Comparison of ENCODE assay signal across 26 mouse cellular contexts in genomic region chr9:43796031-43796430, GRCm38 (mm10). TPM values are rescaled to one million over a fixed set of nuclear protein-coding genes. Genes with fewer than 3 reads are reported as not detected.
DNase-seq lines count a peak whose midpoint lies in the region; ATAC-seq and TF ChIP-seq lines count a peak whose summit lies in the region.
"Had no signal": no experiment of that assay in that cellular context is flagged by ENCODE, and none has a peak within 500 bp of the region (broad histone marks: within the 10 kb centered on the region; RNA-seq: fewer than 3 reads in every experiment).

No protein-coding gene starts in this region.

- 87% methylated on average over 3 of the region's 3 CpGs for WGBS in limb, embryonic 15.5 days
- 96% methylated on average over 3 of the region's 3 CpGs for WGBS in limb, embryonic 10.5 days

- 0 out of 2 replicates have a peak overlapping the region, but pooled peaks have one; percentile 22 for H3K27ac ChIP-seq in limb, embryonic 15.5 days
- H3K27ac ChIP-seq in limb, embryonic 10.5 days, result no peak overlapping the region
- H3K27ac ChIP-seq: embryonic facial prominence, embryonic 13.5 days; forebrain, embryonic 10.5 days; heart, embryonic 10.5 days; hindbrain, embryonic 10.5 days; hindbrain, embryonic 15.5 days; limb, embryonic 12.5 days; macrophage; midbrain, embryonic 13.5 days had no signal

- no peak overlapping the region for H3K4me2 ChIP-seq in limb, embryonic 15.5 days
- H3K4me2 ChIP-seq: embryonic facial prominence, embryonic 13.5 days; hindbrain, embryonic 15.5 days; kidney, embryonic 15.5 days; limb, embryonic 12.5 days; liver, embryonic 11.5 days; midbrain, embryonic 13.5 days had no signal

- no peak for TF ChIP-seq CTCF in E14TG2a.4 (conservative IDR thresholded peaks at IDR 0.05; ENCODE audit: low read length)

- peaks cover 47% of the 10 kb centered on the region for H3K36me3 ChIP-seq in limb, embryonic 15.5 days
- peaks cover 36% of the 10 kb centered on the region for H3K36me3 ChIP-seq in limb, embryonic 10.5 days
- H3K36me3 ChIP-seq in E14TG2a.4 (ENCODE audit: insufficient read depth, low read length), result peaks cover 48% of the 10 kb centered on the region

- DNase-seq in limb, embryonic 10.5 days (ENCODE audit: low spot score), result no peak
- DNase-seq in adrenal gland, adult 2 months, result peak; percentile 77
- DNase-seq in adrenal gland, postnatal 36 days, result peak; percentile 59 to 62
- DNase-seq in T-cell, adult 2 months (ENCODE audit: low spot score), result no peak
- no peak for DNase-seq in frontal cortex, postnatal 10 days (ENCODE audit: low spot score in 2 of 2)
- DNase-seq: B cell, adult 2 months; cerebellum, adult 11-12 months; cerebellum, adult 9-11 months; embryo, embryonic 11 days; kidney, adult 11 months; kidney, postnatal 25 days; right cerebral cortex, postnatal 4 days had no signal

- no peak overlapping the region for H3K9ac ChIP-seq in limb, embryonic 15.5 days
- H3K9ac ChIP-seq: embryonic facial prominence, embryonic 13.5 days; hindbrain, embryonic 15.5 days; kidney, embryonic 15.5 days; limb, embryonic 12.5 days; midbrain, embryonic 13.5 days had no signal

- H3K27me3 ChIP-seq in limb, embryonic 15.5 days, result no peaks in the 10 kb centered on the region
- H3K27me3 ChIP-seq in limb, embryonic 10.5 days (ENCODE audit: low read depth, poor library complexity, severe bottlenecking), result no peaks in the 10 kb centered on the region
- H3K27me3 ChIP-seq in E14TG2a.4 (ENCODE audit: insufficient read depth, low read length), result no peaks in the 10 kb centered on the region
- H3K27me3 ChIP-seq: embryonic facial prominence, embryonic 13.5 days; hindbrain, embryonic 15.5 days; kidney, embryonic 15.5 days; limb, embryonic 12.5 days; midbrain, embryonic 13.5 days had no signal

- H3K4me1 ChIP-seq in limb, embryonic 15.5 days, result peaks cover 12% of the 10 kb centered on the region
- H3K4me1 ChIP-seq in limb, embryonic 10.5 days, result peaks cover 19% of the 10 kb centered on the region
- H3K4me1 ChIP-seq in E14TG2a.4 (replicated peaks; ENCODE audit: low read depth, low read length), result peaks cover 47% of the 10 kb centered on the region
- H3K4me1 ChIP-seq: hindbrain, embryonic 15.5 days had no signal

- H3K9me3 ChIP-seq in limb, embryonic 15.5 days, result no peaks in the 10 kb centered on the region
- H3K9me3 ChIP-seq in limb, embryonic 10.5 days (replicated peaks), result no peaks in the 10 kb centered on the region
- no peaks in the 10 kb centered on the region for H3K9me3 ChIP-seq in E14TG2a.4 (ENCODE audit: low read length)
- H3K9me3 ChIP-seq: embryonic facial prominence, embryonic 13.5 days; forebrain, embryonic 10.5 days; heart, embryonic 10.5 days; hindbrain, embryonic 10.5 days; hindbrain, embryonic 15.5 days; kidney, embryonic 15.5 days; limb, embryonic 12.5 days; midbrain, embryonic 13.5 days had no signal

- no peak for ATAC-seq in limb, embryonic 15.5 days (ENCODE audit: insufficient number of reproducible peaks, low FRiP score, low TSS enrichment, low read depth)
- ATAC-seq: forebrain, embryonic 16.5 days; inflammation-experienced regulatory T-cells, adult 6 months; midbrain, embryonic 13.5 days had no signal

- no peak overlapping the region for H3K4me3 ChIP-seq in limb, embryonic 15.5 days
- H3K4me3 ChIP-seq in limb, embryonic 10.5 days, result no peak overlapping the region
- 0 out of 2 replicates have a peak overlapping the region, but pooled peaks have one; percentile 60 for H3K4me3 ChIP-seq in E14TG2a.4 (replicated peaks; ENCODE audit: low read length)
- H3K4me3 ChIP-seq: embryonic facial prominence, embryonic 13.5 days; forebrain, embryonic 10.5 days; heart, embryonic 10.5 days; hindbrain, embryonic 10.5 days; hindbrain, embryonic 15.5 days; kidney, embryonic 15.5 days; limb, embryonic 12.5 days; midbrain, embryonic 13.5 days had no signal

RNA-seq across cellular contexts. Expression of gene Nectin1, which starts 52.2 kb away (rescaled TPM):
- 11.9 and 13.5 TPM in 2 replicates for polyA plus RNA-seq in limb, embryonic 15.5 days (2015; fragmentation: Nextera tagmentation; extraction: Ambion mirVana)
- polyA plus RNA-seq in limb, embryonic 10.5 days (2016; fragmentation: Nextera tagmentation; extraction: Ambion mirVana), result 3.8 and 4.2 TPM in 2 replicates
- total RNA-seq in adrenal gland, adult 2 months (2021), result 10 to 100 TPM; 24.4 to 50.2 TPM
- 27.7 and 29.3 TPM in 2 replicates for polyA plus RNA-seq in adrenal gland, adult 2 months (2012; rRNA removed)
- total RNA-seq in adrenal gland, postnatal 36 days (2021), result 10 to 100 TPM; 25.1 to 37.1 TPM

Comparison
In these comparisons a context has a peak if more than half of its experiments do, and no peak if none do; other contexts are left out.
1. DNase-seq: peak in adrenal gland, adult 2 months (single experiment) and adrenal gland, postnatal 36 days (2 of 2); none in limb, embryonic 10.5 days (single experiment), T-cell, adult 2 months (single experiment) and frontal cortex, postnatal 10 days (0 of 2).